Mouse (Mus musculus) ES-E14 (cell line): ENCODE data around the gene Fastkd1. TPM values are rescaled to one million over a fixed set of nuclear protein-coding genes. Genes with fewer than 3 reads are reported as not detected.
"Not testable (repeated sequence)": the region's sequence is repeated elsewhere in the genome, so short reads cannot be mapped to it uniquely, and the experiment has no call there.

Experiments
- DNase-seq: peaks from one replicate; pipeline ENCODE4 v3.0.0-alpha.2; 2013; ENCODE audit warnings: low read depth, low spot score
- H3K27ac ChIP-seq: 2 replicates; pipeline ENCODE4 v1.5.1; 2012; ENCODE audit warnings: low read depth, mild to moderate bottlenecking, low read length, moderate library complexity, mixed read lengths; ENCODE audit not compliant: poor library complexity, insufficient read depth, severe bottlenecking
- H3K36me3 ChIP-seq: 2 replicates; pipeline ENCODE4 v1.6.1; 2012; ENCODE audit warnings: mild to moderate bottlenecking, low read length, moderate library complexity, mixed read lengths; ENCODE audit not compliant: control insufficient read depth, poor library complexity, insufficient read depth, severe bottlenecking
- H3K4me1 ChIP-seq, 2 experiments: fragments of 150-350 bp in 1 of 2; sonication (generic) in 1 of 2; 2 replicates each; pipeline ENCODE4 v1.6.1; 2012; ENCODE audit warnings: low read length in 2 of 2, mild to moderate bottlenecking in 1 of 2, mixed read lengths in 1 of 2; ENCODE audit not compliant: control insufficient read depth in 2 of 2, insufficient read depth in 2 of 2, poor library complexity in 1 of 2
- H3K4me3 ChIP-seq, 2 experiments: fragments of 150-350 bp in 1 of 2; sonication (generic) in 1 of 2; 2 replicates each; pipeline ENCODE4 v1.5.1; 2012; ENCODE audit warnings: low read length in 2 of 2, low read depth in 1 of 2, mild to moderate bottlenecking in 1 of 2, mixed read lengths in 1 of 2; ENCODE audit not compliant: insufficient read depth in 1 of 2, poor library complexity in 1 of 2, severe bottlenecking in 1 of 2
- H3K9ac ChIP-seq: 2 replicates; pipeline ENCODE4 v1.6.1; 2012; ENCODE audit warnings: low read depth, mild to moderate bottlenecking, low read length, mixed read lengths; ENCODE audit not compliant: poor library complexity, insufficient read depth, severe bottlenecking
- H3K9me3 ChIP-seq: fragments of 150-350 bp; sonication (generic); 2 replicates; pipeline ENCODE4 v1.6.1; 2012; ENCODE audit warnings: low read depth, mild to moderate bottlenecking, low read length; ENCODE audit not compliant: control insufficient read depth, insufficient read depth
- CHD2 ChIP-seq: IDR thresholded peaks from 2 replicates; pipeline ENCODE4 v1.6.1; 2014; ENCODE audit warnings: mild to moderate bottlenecking, low read depth, low read length, inconsistent platforms
- HCFC1 ChIP-seq: IDR thresholded peaks from 2 replicates; pipeline ENCODE4 v1.6.1; 2012; ENCODE audit warnings: low read length, inconsistent platforms, borderline replicate concordance; ENCODE audit not compliant: insufficient read depth
- MAFK ChIP-seq: IDR thresholded peaks from 2 replicates; pipeline ENCODE4 v1.6.1; 2014; ENCODE audit warnings: mild to moderate bottlenecking, low read depth, low read length, inconsistent platforms; ENCODE audit not compliant: insufficient read depth
- ZC3H11A ChIP-seq: IDR thresholded peaks from 2 replicates; pipeline ENCODE4 v1.6.1; 2012; ENCODE audit warnings: low read depth, mild to moderate bottlenecking, inconsistent platforms, low read length, borderline replicate concordance
- ZNF384 ChIP-seq: IDR thresholded peaks from 2 replicates; pipeline ENCODE4 v1.6.1; 2012; ENCODE audit warnings: low read depth, low read length, inconsistent platforms
- in situ Hi-C, 2 experiments: fragments of 600-800 bp; cut with MboI; formaldehyde crosslinking; loops; one replicate each; pipeline ENCODE4 v1.15.1; 2025; ENCODE audit warnings: low sequenced_read_pairs in 2 of 2, inconsistent platforms in 1 of 2; ENCODE audit not compliant: unreplicated experiment in 2 of 2
- total RNA-seq: library from RNA; depleted of rRNA; stranded (reverse); fragments of 300-350 nt; gene quantifications from 2 replicates; pipeline ENCODE4 v1.2.3, GENCODE M21; 2012; rRNA removed

Fastkd1 gene
- total RNA-seq, 1 experiment, result 17.8 TPM

DNA sequence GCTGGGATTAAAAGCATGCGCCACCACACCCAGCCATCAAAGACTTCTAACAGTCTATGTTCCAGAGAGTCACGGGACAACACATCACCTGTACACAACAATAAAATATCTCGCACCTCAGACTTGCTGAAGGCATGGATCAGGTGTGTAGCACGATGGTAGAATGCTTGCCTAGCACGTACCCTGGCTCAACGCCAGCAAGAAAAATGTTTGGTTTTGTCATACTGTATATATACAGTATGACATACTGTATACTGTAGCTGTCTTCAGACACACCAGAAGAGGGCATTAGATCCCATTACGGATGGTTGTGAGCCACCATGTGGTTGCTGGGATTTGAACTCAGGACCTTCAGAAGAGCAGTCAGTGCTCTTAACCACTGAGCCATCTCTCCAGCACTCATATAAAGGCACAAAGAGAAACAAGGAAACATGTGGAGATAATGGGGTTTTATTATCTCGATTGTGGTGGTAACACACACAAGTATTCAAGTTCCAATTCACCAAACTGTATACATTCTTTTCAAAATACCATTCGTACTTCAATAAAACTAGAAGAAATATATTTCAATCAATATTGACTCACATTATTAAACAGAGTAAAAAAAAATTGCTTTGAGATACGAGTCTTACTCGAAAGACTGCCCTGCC, 68.2 kb downstream of the Fastkd1 start:
- no peak for DNase-seq
- TF ChIP-seq HCFC1, result no peak
- TF ChIP-seq CHD2, result no peak
- TF ChIP-seq ZC3H11A, result no peak
- no peak for TF ChIP-seq MAFK
- no peak for TF ChIP-seq ZNF384
- Histone ChIP-seq H3K4me3 (no peak overlapping the region), H3K27ac (no peak overlapping the region), H3K36me3 (no peaks in the 10 kb centered on the region), H3K9me3 (no peaks in the 10 kb centered on the region), H3K4me1 (peaks cover 2% of the 10 kb centered on the region in 2 experiments; a peak in 2 of 4 replicates), H3K9ac (no peak overlapping the region)
- in situ Hi-C loops, result no loop called here

DNA sequence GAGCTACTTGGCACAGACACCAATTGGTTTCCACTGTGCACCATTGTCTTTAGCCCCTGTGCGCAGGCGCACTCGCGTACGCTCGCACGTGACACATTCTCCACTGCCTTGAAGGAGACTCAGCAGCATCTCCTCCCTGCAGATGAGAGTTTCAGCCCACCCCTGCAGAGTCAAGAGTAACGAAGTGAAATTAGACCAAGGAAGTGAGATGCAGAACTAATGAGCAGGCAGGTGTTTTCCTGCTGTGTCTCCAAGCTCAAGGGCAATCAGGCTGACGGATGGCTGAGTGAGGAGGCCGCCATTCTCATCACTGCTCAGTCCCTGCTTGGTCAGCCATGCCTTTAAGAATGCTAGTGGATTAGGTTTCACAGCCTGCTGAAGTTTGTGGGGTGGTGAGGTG, 73.2 kb downstream of the Fastkd1 start:
- DNase-seq, result peak; percentile 59
- no peaks in the 10 kb centered on the region for H3K9me3 ChIP-seq
- H3K4me3 ChIP-seq, result peak overlapping the region; percentile 2 to 8; a peak in 3 of 4 replicates
- in situ Hi-C loops, result no loop called here
- H3K36me3 ChIP-seq, result no peaks in the 10 kb centered on the region
- no peak overlapping the region for H3K27ac ChIP-seq
- peak overlapping the region; percentile 46; the same call in 1 of the 2 replicates for H3K9ac ChIP-seq
- TF ChIP-seq ZNF384, result no peak
- no peak for TF ChIP-seq MAFK
- 0 out of 4 replicates have a peak, but pooled peaks cover 0 to 2% of the 10 kb centered on the region in 2 experiments for H3K4me1 ChIP-seq

DNA sequence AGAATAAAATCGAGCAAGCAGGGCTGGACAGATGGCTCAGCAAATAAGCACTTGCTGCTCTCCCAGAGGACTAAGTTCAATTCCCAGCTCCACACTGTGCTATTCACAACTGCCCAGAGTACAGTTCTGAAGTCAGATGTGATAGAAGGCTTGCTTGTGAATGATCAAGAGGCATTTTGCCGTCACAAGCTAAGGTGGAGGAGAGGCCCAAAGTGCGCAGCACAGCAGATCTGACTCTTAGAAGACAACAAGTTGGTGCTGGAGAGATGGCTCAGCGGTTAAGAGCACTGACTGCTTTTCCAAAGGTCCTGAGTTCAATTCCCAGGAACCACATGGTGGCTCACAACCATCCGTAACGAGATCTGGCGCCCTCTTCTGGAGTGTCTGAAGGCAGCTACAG, 75.3 kb downstream of the Fastkd1 start:
- H3K36me3 ChIP-seq, H3K4me1 ChIP-seq, DNase-seq: not testable (repeated sequence)

More for the DNA sequence above, 75.3 kb downstream of the Fastkd1 start:
- not testable (repeated sequence) for H3K27ac ChIP-seq, H3K9ac ChIP-seq, H3K9me3 ChIP-seq, H3K4me3 ChIP-seq
- in situ Hi-C loops, result loop anchor here in 1 of 2 experiments (10.0 kb wide), 1 partner anchor 147 kb away; the partner anchor contains the start of genes Ccdc173 and Phospho2

Other genes with a start within 250 kb of the Fastkd1 start
- 103 and 124 TPM in 2 replicates for gene Lrp2, start 127.5 kb downstream of the Fastkd1 start, total RNA-seq
- gene Bbs5, start 66.3 kb downstream of the Fastkd1 start, total RNA-seq, result 7.8 and 8.3 TPM in 2 replicates
- 0.37 and 0.40 TPM in 2 replicates for gene Klhl41, start 43.4 kb downstream of the Fastkd1 start, total RNA-seq
- gene Ppig, start 9.0 kb upstream of the Fastkd1 start, total RNA-seq, result 24.7 and 32.2 TPM in 2 replicates
- gene Ccdc173, start 76.1 kb upstream of the Fastkd1 start, total RNA-seq, result 0.98 and 1.1 TPM in 2 replicates
- gene Phospho2, start 76.1 kb upstream of the Fastkd1 start, total RNA-seq, result 8.0 and 9.6 TPM in 2 replicates
- 2.7 and 5.0 TPM in 2 replicates for gene Klhl23, start 108.4 kb upstream of the Fastkd1 start, total RNA-seq
- gene Ssb, start 148.0 kb upstream of the Fastkd1 start, total RNA-seq, result 118 and 191 TPM in 2 replicates
- gene Mettl5, start 172.1 kb upstream of the Fastkd1 start, total RNA-seq, result 31.6 and 43.0 TPM in 2 replicates
- 64.3 and 64.6 TPM in 2 replicates for gene Ubr3, start 183.7 kb upstream of the Fastkd1 start, total RNA-seq